Mouse (Mus musculus): ENCODE results near the gene Dis3. TPM values are rescaled to one million over a fixed set of nuclear protein-coding genes. Genes with fewer than 3 reads are reported as not detected.
A peak's percentile ranks its signal among the peaks of the same experiment; 100 is the strongest.
"Not testable (repeated sequence)": the region's sequence is repeated elsewhere in the genome, so short reads cannot be mapped to it uniquely, and the experiment has no call there.

Dis3 gene
- total and polyA plus RNA-seq, 3 experiments: 33.9 to 92.6 (median 69.4) TPM

DNA sequence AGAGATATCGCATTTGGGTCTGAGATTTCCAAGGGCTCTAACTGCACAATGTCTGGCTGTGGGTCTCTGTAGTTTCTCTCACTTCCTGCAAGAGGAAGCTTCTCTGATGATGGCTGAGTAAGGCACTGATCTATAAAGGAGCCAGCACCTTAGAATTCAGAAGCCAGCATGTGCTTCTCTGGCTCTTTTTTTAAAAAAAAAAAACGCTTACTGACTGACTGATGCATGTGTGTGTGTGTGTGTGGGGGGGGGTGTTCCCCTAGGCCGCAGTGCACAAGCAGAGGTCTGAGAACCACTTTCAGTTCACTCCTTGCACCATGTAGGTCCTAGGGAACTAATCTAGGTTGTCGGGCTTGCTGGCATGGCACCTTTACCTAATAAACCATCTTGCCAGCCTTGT, 58.2 kb downstream of the Dis3 start:
- in situ Hi-C loops (cut with MboI; ENCODE audit: low pct_ligation_motif_present, low pct_unique_long_range_greater_than_20kb, low sequenced_read_pairs): no loop called here
- Histone ChIP-seq H3K9me3 (replicated peaks; ENCODE audit: low read length) (no peaks in the 10 kb centered on the region), H3K27ac (ENCODE audit: insufficient read depth, low read depth) (no peak overlapping the region), H3K4me2 (ENCODE audit: insufficient read depth, low read depth, poor library complexity, severe bottlenecking) (peak overlapping the region; percentile 86), H3K4me3 (replicated peaks in 1 of 3; ENCODE audit: low read depth in 2 of 3, low read length in 2 of 3, poor library complexity in 1 of 3) (peak overlapping the region in 2 of 3 experiments; percentile 20 to 37), H3K79me2 (replicated peaks; ENCODE audit: control insufficient read depth, extremely low read depth, insufficient read depth, poor library complexity, severe bottlenecking) (peaks cover 65% of the 10 kb centered on the region), H3K27me3 (replicated peaks) (no peaks in the 10 kb centered on the region), H3K36me3 (replicated peaks in 1 of 2; ENCODE audit: control insufficient read depth in 1 of 2, insufficient read depth in 1 of 2, low read length in 1 of 2) (peaks cover 14 to 32% of the 10 kb centered on the region in 2 experiments), H3K9ac (ENCODE audit: insufficient read depth, low read depth) (peak overlapping the region; percentile 71), H3K4me1 (ENCODE audit: control insufficient read depth in 1 of 2, insufficient read depth in 2 of 2) (peaks cover 2 to 43% of the 10 kb centered on the region in 2 experiments; a peak in 3 of 4 replicates)
- TF ChIP-seq ZNF384 (IDR thresholded peaks at IDR 0.05; ENCODE audit: low read depth, low read length) (peak; percentile 80), POLR2AphosphoS2 (IDR thresholded peaks at IDR 0.05; ENCODE audit: low read depth, low read length) (no peak)
- DNase-seq (ENCODE audit: extremely low read depth): peak; percentile 18
- dilution Hi-C loops (cut with MboI; ENCODE audit: extremely low pct_ligation_motif_present, extremely low pct_unique_long_range_greater_than_20kb, low sequenced_read_pairs): no loop called here

DNA sequence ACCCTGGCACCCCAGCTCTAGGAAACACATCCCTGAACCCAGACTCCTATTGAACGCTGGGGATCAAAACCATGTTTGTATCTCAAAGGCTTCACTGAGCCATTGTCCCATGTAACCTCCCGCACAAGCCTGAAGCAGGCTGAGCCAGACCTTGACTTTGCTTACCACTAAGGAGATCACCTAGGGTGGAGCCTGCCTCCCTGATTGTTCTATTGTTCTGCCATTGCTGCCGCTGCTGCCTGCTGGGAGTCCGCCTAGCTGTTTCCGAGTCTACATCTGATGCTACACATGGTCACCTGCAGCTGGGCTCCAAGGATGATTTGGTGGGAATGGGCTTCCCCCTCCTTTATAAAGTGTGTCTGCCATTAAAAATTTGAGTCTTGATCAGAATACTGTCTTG, 60.3 kb downstream of the Dis3 start:
- H3K27me3 ChIP-seq (replicated peaks); H3K4me3 ChIP-seq (replicated peaks in 1 of 3; ENCODE audit: low read depth in 2 of 3, low read length in 2 of 3, poor library complexity in 1 of 3); H3K4me2 ChIP-seq (ENCODE audit: insufficient read depth, low read depth, poor library complexity, severe bottlenecking); H3K27ac ChIP-seq (ENCODE audit: insufficient read depth, low read depth); H3K9me3 ChIP-seq (replicated peaks; ENCODE audit: low read length); DNase-seq (ENCODE audit: extremely low read depth); H3K9ac ChIP-seq (ENCODE audit: insufficient read depth, low read depth); dilution Hi-C loops (cut with MboI; ENCODE audit: extremely low pct_ligation_motif_present, extremely low pct_unique_long_range_greater_than_20kb, low sequenced_read_pairs); in situ Hi-C loops (cut with MboI; ENCODE audit: low pct_ligation_motif_present, low pct_unique_long_range_greater_than_20kb, low sequenced_read_pairs): not testable (repeated sequence)
- Histone ChIP-seq H3K36me3 (replicated peaks in 1 of 2; ENCODE audit: control insufficient read depth in 1 of 2, insufficient read depth in 1 of 2, low read length in 1 of 2) (peaks cover 21 to 39% of the 10 kb centered on the region in 2 experiments), H3K4me1 (ENCODE audit: control insufficient read depth in 1 of 2, insufficient read depth in 2 of 2) (peaks cover 2 to 40% of the 10 kb centered on the region in 2 experiments; a peak in 3 of 4 replicates), H3K79me2 (replicated peaks; ENCODE audit: control insufficient read depth, extremely low read depth, insufficient read depth, poor library complexity, severe bottlenecking) (peaks cover 51% of the 10 kb centered on the region)

DNA sequence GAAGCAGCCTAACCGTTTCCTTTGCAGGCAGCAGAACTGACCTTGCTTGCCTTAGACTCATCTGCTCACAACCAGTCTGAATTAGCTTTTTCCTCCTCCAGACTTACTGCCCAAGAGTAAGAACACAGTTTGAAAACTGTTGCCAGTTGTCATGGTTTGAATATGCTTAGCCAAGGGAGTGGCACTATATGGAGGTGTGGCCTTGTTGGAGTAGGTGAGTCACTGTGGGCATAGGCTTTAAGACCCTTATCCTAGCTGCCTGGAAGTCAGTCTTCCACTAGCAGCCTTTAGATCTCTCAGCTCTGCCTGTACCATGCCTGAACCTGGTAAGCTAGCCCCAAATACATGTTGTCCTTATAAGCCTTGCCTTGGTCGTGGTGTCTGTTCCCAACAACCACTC, 61.9 kb downstream of the Dis3 start:
- Histone ChIP-seq H3K9ac (ENCODE audit: insufficient read depth, low read depth) (no peak overlapping the region), H3K36me3 (replicated peaks in 1 of 2; ENCODE audit: control insufficient read depth in 1 of 2, insufficient read depth in 1 of 2, low read length in 1 of 2) (peaks cover 25 to 47% of the 10 kb centered on the region in 2 experiments), H3K4me1 (ENCODE audit: control insufficient read depth in 1 of 2, insufficient read depth in 2 of 2) (peaks cover 2 to 30% of the 10 kb centered on the region in 2 experiments; a peak in 3 of 4 replicates), H3K4me2 (ENCODE audit: insufficient read depth, low read depth, poor library complexity, severe bottlenecking) (no peak overlapping the region), H3K79me2 (replicated peaks; ENCODE audit: control insufficient read depth, extremely low read depth, insufficient read depth, poor library complexity, severe bottlenecking) (peaks cover 39% of the 10 kb centered on the region), H3K27me3 (replicated peaks) (no peaks in the 10 kb centered on the region), H3K4me3 (replicated peaks in 1 of 3; ENCODE audit: low read depth in 2 of 3, low read length in 2 of 3, poor library complexity in 1 of 3) (no peak overlapping the region), H3K27ac (ENCODE audit: insufficient read depth, low read depth) (no peak overlapping the region), H3K9me3 (replicated peaks; ENCODE audit: low read length) (no peaks in the 10 kb centered on the region)
- no peak for DNase-seq (ENCODE audit: extremely low read depth)
- in situ Hi-C loops (cut with MboI; ENCODE audit: low pct_ligation_motif_present, low pct_unique_long_range_greater_than_20kb, low sequenced_read_pairs): no loop called here
- dilution Hi-C loops (cut with MboI; ENCODE audit: extremely low pct_ligation_motif_present, extremely low pct_unique_long_range_greater_than_20kb, low sequenced_read_pairs): no loop called here
- no peak for TF ChIP-seq BHLHE40 (IDR thresholded peaks at IDR 0.05; ENCODE audit: low read depth, low read length)

DNA sequence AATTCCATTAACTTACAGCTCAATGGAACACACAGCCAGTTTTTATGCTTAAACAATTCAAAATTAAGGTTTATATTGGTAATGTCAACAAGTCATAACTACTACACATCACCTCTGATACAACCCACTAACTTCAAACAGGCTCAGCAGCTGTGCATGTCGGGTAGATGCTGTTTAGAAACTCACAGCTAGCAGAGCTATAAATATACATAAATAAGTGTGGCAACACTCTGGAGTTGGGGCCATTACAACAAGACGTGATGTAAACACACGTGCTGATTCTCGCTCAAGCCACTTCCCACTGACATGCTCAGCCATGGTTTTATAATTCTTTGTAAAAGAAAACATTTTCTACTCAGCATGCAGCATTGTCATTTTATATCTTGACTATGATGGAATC, 63.5 kb downstream of the Dis3 start:
- H3K27me3 ChIP-seq (replicated peaks): no peaks in the 10 kb centered on the region
- dilution Hi-C loops (cut with MboI; ENCODE audit: extremely low pct_ligation_motif_present, extremely low pct_unique_long_range_greater_than_20kb, low sequenced_read_pairs) (no loop called here), in situ Hi-C loops (cut with MboI; ENCODE audit: low pct_ligation_motif_present, low pct_unique_long_range_greater_than_20kb, low sequenced_read_pairs) (no loop called here)
- H3K4me1 ChIP-seq (ENCODE audit: control insufficient read depth in 1 of 2, insufficient read depth in 2 of 2): peaks cover 0 to 14% of the 10 kb centered on the region in 2 experiments; a peak in 2 of 4 replicates
- H3K27ac ChIP-seq (ENCODE audit: insufficient read depth, low read depth): no peak overlapping the region
- no peak for TF ChIP-seq POLR2A (IDR thresholded peaks at IDR 0.05; ENCODE audit: low read depth, low read length)
- no peak for TF ChIP-seq SIN3A (IDR thresholded peaks at IDR 0.05; ENCODE audit: low read length)
- TF ChIP-seq BHLHE40 (IDR thresholded peaks at IDR 0.05; ENCODE audit: low read depth, low read length): no peak
- TF ChIP-seq MYC (IDR thresholded peaks at IDR 0.05; ENCODE audit: low read depth, low read length): no peak
- no peak for TF ChIP-seq USF1 (IDR thresholded peaks at IDR 0.05; ENCODE audit: low read depth, low read length)
- TF ChIP-seq SMC3 (IDR thresholded peaks at IDR 0.05; ENCODE audit: low read depth, low read length): no peak
- TF ChIP-seq POLR2AphosphoS2 (IDR thresholded peaks at IDR 0.05; ENCODE audit: low read depth, low read length): no peak
- no peak for TF ChIP-seq JUN (IDR thresholded peaks at IDR 0.05; ENCODE audit: insufficient read depth, low read depth, low read length)
- no peak for TF ChIP-seq KAT2A (IDR thresholded peaks at IDR 0.05; ENCODE audit: insufficient replicate concordance, low read length)
- no peak for TF ChIP-seq RCOR1 (conservative IDR thresholded peaks at IDR 0.05; ENCODE audit: low read depth, low read length)
- no peak for TF ChIP-seq UBTF (IDR thresholded peaks at IDR 0.05; ENCODE audit: low read depth, low read length)
- TF ChIP-seq CHD1 (IDR thresholded peaks at IDR 0.05; ENCODE audit: low read depth, low read length): no peak
- TF ChIP-seq NELFE (IDR thresholded peaks at IDR 0.05; ENCODE audit: low read depth, low read length): no peak
- H3K9me3 ChIP-seq (replicated peaks; ENCODE audit: low read length): no peaks in the 10 kb centered on the region
- H3K4me2 ChIP-seq (ENCODE audit: insufficient read depth, low read depth, poor library complexity, severe bottlenecking): no peak overlapping the region
- no peak overlapping the region for H3K4me3 ChIP-seq (replicated peaks in 1 of 3; ENCODE audit: low read depth in 2 of 3, low read length in 2 of 3, poor library complexity in 1 of 3)
- DNase-seq (ENCODE audit: extremely low read depth): no peak
- peaks cover 27% of the 10 kb centered on the region for H3K79me2 ChIP-seq (replicated peaks; ENCODE audit: control insufficient read depth, extremely low read depth, insufficient read depth, poor library complexity, severe bottlenecking)
- peaks cover 28 to 58% of the 10 kb centered on the region in 2 experiments for H3K36me3 ChIP-seq (replicated peaks in 1 of 2; ENCODE audit: control insufficient read depth in 1 of 2, insufficient read depth in 1 of 2, low read length in 1 of 2)
- no peak overlapping the region for H3K9ac ChIP-seq (ENCODE audit: insufficient read depth, low read depth)
